Mouse (Mus musculus): ENCODE data around the gene Ralgps1.

DNA sequence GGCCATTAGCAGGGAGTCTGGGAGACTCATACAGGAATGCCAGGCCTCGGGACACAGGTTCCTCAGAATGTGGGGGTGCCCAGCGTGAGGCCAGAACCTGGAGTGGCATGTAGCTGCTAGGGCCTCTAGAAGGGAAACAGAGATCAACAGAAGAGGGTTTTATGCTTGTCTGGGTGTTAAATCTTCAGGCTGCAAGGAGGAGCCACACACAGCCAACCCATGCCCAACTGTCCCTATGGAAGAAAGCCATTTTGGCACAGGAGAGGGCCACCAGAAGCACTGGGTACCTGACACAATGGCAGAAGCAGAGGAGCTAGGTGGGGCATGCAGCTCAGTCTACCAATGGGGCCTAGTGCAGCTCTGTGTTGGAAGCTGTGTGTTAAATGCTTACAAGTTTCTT lies 21.7 kb downstream of the Ralgps1 start:
- no peak for TF ChIP-seq CTCF (IDR thresholded peaks at IDR 0.05; ENCODE audit: borderline replicate concordance, extremely low read depth, insufficient read depth, insufficient read length)
- no peak for TF ChIP-seq POLR2A (IDR thresholded peaks at IDR 0.05; ENCODE audit: borderline replicate concordance, extremely low read depth, insufficient read depth, insufficient read length, poor library complexity, severe bottlenecking)
